Mouse (Mus musculus) forebrain, embryonic 11.5 days (tissue): ENCODE measurements around the gene Vdac1. TPM values are rescaled to one million over a fixed set of nuclear protein-coding genes. Genes with fewer than 3 reads are reported as not detected.

ENCODE experiments used
- ATAC-seq: fragments of 200-750 bp; cut with Nextera tagmentation; replicated peaks from 2 replicates; pipeline ENCODE4 v1.8.0; 2017; ENCODE audit warnings: moderate TSS enrichment; ENCODE audit not compliant: low FRiP score
- DNase-seq: peaks from one replicate; pipeline ENCODE4 v3.0.0-alpha.2; 2017; ENCODE audit warnings: low spot score
- H3K27ac ChIP-seq: fragments of 300-500 bp; sonication (generic); 2 replicates; pipeline ENCODE4 v1.5.1; 2014; ENCODE audit warnings: low read depth, low read length
- H3K27me3 ChIP-seq: fragments of 300-500 bp; sonication (generic); 2 replicates; pipeline ENCODE4 v1.6.1; 2014; ENCODE audit warnings: mild to moderate bottlenecking, low read length, mixed read lengths; ENCODE audit not compliant: control insufficient read depth, insufficient read depth
- H3K36me3 ChIP-seq: fragments of 300-500 bp; sonication (generic); 2 replicates; pipeline ENCODE4 v1.6.1; 2014; ENCODE audit warnings: mild to moderate bottlenecking, low read length, moderate library complexity, mixed read lengths; ENCODE audit not compliant: control insufficient read depth, insufficient read depth
- H3K4me1 ChIP-seq: fragments of 300-500 bp; sonication (generic); replicated peaks from 2 replicates; pipeline ENCODE4 v1.6.1; 2014; ENCODE audit warnings: low read length, mixed read lengths; ENCODE audit not compliant: control insufficient read depth, insufficient read depth
- H3K4me2 ChIP-seq: fragments of 300-500 bp; sonication (generic); 2 replicates; pipeline ENCODE4 v1.6.1; 2014; ENCODE audit warnings: low read depth, mild to moderate bottlenecking, low read length, moderate library complexity, mixed read lengths; ENCODE audit not compliant: severe bottlenecking
- H3K4me3 ChIP-seq: fragments of 300-500 bp; sonication (generic); 2 replicates; pipeline ENCODE4 v1.5.1; 2014; ENCODE audit warnings: low read depth, low read length
- H3K9ac ChIP-seq: fragments of 300-500 bp; sonication (generic); 2 replicates; pipeline ENCODE4 v1.6.1; 2014; ENCODE audit warnings: low read length
- H3K9me3 ChIP-seq: fragments of 300-500 bp; sonication (generic); 2 replicates; pipeline ENCODE4 v1.6.1; 2016; ENCODE audit warnings: low read length, mixed read lengths; ENCODE audit not compliant: control insufficient read depth
- WGBS: fragments of 180-500 bp; shearing (Covaris S2); extraction: QIAGEN DNeasy Blood & Tissue Kit; methylation state at CpG from one replicate; pipeline ENCODE4 v1.1.7; 2014; 5-methylcytosine and 5-hydroxymethylcytosine counted together
- polyA plus RNA-seq: library from polyadenylated mRNA; unstranded; fragments of >200 nt; fragmentation: Nextera tagmentation; extraction: Ambion mirVana; gene quantifications from 2 replicates; pipeline ENCODE4 v1.2.1, GENCODE M21; 2014

Gene Vdac1
- polyA plus RNA-seq, 1 experiment from 2014 or later: 198 TPM

GRCm38 (mm10) chr11:52361287-52361921 is 744 bp downstream of the Vdac1 start:
- ATAC-seq: peak; percentile 45
- peak overlapping the region; percentile 94 for H3K4me2 ChIP-seq
- no peaks in the 10 kb centered on the region for H3K27me3 ChIP-seq
- peak overlapping the region; percentile 95 for H3K9ac ChIP-seq
- no peaks in the 10 kb centered on the region for H3K36me3 ChIP-seq
- H3K4me3 ChIP-seq: peak overlapping the region; percentile 89
- peaks cover 13% of the 10 kb centered on the region; the same call in 1 of the 2 replicates for H3K4me1 ChIP-seq
- no peak for DNase-seq
- WGBS: under 1% methylated on average over 44 of the region's 47 CpGs
- H3K9me3 ChIP-seq: no peaks in the 10 kb centered on the region
- H3K27ac ChIP-seq: peak overlapping the region; percentile 77

- Histone ChIP-seq H3K4me1 (peaks cover 13% of the 10 kb centered on the region; the same call in 1 of the 2 replicates), H3K4me3 (no peak overlapping the region), H3K9ac (no peak overlapping the region), H3K4me2 (no peak overlapping the region), H3K27me3 (no peaks in the 10 kb centered on the region), H3K9me3 (no peaks in the 10 kb centered on the region), H3K27ac (no peak overlapping the region), H3K36me3 (no peaks in the 10 kb centered on the region)
- 84% methylated on average over 2 of the region's 2 CpGs for WGBS
- ATAC-seq (no peak), DNase-seq (no peak)
These were observed 3.7 kb downstream of the Vdac1 start for GRCm38 (mm10) chr11:52364376-52364775.

- H3K36me3 ChIP-seq: no peaks in the 10 kb centered on the region
- H3K4me2 ChIP-seq: no peak overlapping the region
- H3K9ac ChIP-seq: no peak overlapping the region
These were observed 4.5 kb downstream of the Vdac1 start for GRCm38 (mm10) chr11:52365143-52365542.

GRCm38 (mm10) chr11:52366358-52366757 is 5.7 kb downstream of the Vdac1 start:
- Histone ChIP-seq H3K36me3 (no peaks in the 10 kb centered on the region), H3K4me3 (no peak overlapping the region), H3K9ac (no peak overlapping the region), H3K27ac (no peak overlapping the region), H3K4me1 (peaks cover 9% of the 10 kb centered on the region; the same call in 1 of the 2 replicates), H3K9me3 (no peaks in the 10 kb centered on the region), H3K4me2 (no peak overlapping the region), H3K27me3 (no peaks in the 10 kb centered on the region)
- ATAC-seq: no peak
- no peak for DNase-seq
- 89% methylated on average over 5 of the region's 5 CpGs for WGBS

More at GRCm38 (mm10) chr11:52365143-52365542, 4.5 kb downstream of the Vdac1 start:
- peaks cover 9% of the 10 kb centered on the region; the same call in 1 of the 2 replicates for H3K4me1 ChIP-seq
- no peaks in the 10 kb centered on the region for H3K9me3 ChIP-seq
- no peak overlapping the region for H3K27ac ChIP-seq
- WGBS: 74% methylated on average over 1 of the region's 1 CpGs
- no peak for DNase-seq
- no peak overlapping the region for H3K4me3 ChIP-seq
- no peaks in the 10 kb centered on the region for H3K27me3 ChIP-seq
- ATAC-seq: no peak

GRCm38 (mm10) chr11:52368176-52368985 is 7.7 kb downstream of the Vdac1 start:
- Histone ChIP-seq H3K4me1 (0 out of 2 replicates have a peak, but pooled peaks cover 2% of the 10 kb centered on the region), H3K4me2 (no peak overlapping the region), H3K36me3 (no peaks in the 10 kb centered on the region), H3K27me3 (no peaks in the 10 kb centered on the region), H3K9ac (no peak overlapping the region), H3K9me3 (no peaks in the 10 kb centered on the region), H3K4me3 (no peak overlapping the region), H3K27ac (no peak overlapping the region)
- ATAC-seq: no peak
- 82% methylated on average over 10 of the region's 10 CpGs for WGBS
- no peak for DNase-seq

GRCm38 (mm10) chr11:52369252-52370134 is 8.8 kb downstream of the Vdac1 start:
- no peak overlapping the region for H3K27ac ChIP-seq
- 0 out of 2 replicates have a peak, but pooled peaks cover 2% of the 10 kb centered on the region for H3K4me1 ChIP-seq
- no peak overlapping the region for H3K4me3 ChIP-seq
- H3K27me3 ChIP-seq: no peaks in the 10 kb centered on the region
- H3K4me2 ChIP-seq: no peak overlapping the region
- no peaks in the 10 kb centered on the region for H3K36me3 ChIP-seq
- ATAC-seq: no peak
- H3K9ac ChIP-seq: no peak overlapping the region
- H3K9me3 ChIP-seq: no peaks in the 10 kb centered on the region
- no peak for DNase-seq
- WGBS: 86% methylated on average over 9 of the region's 9 CpGs

- Histone ChIP-seq H3K27me3 (no peaks in the 10 kb centered on the region), H3K9ac (no peak overlapping the region), H3K27ac (no peak overlapping the region), H3K4me1 (0 out of 2 replicates have a peak, but pooled peaks cover under 1% of the 10 kb centered on the region), H3K4me3 (no peak overlapping the region), H3K9me3 (no peaks in the 10 kb centered on the region), H3K36me3 (peaks cover 3% of the 10 kb centered on the region; the same call in 1 of the 2 replicates), H3K4me2 (no peak overlapping the region)
- DNase-seq (no peak), ATAC-seq (no peak)
- 95% methylated on average over 2 of the region's 2 CpGs for WGBS
These were observed 9.4 kb downstream of the Vdac1 start for GRCm38 (mm10) chr11:52370135-52370452.

GRCm38 (mm10) chr11:52370538-52370937 is 9.9 kb downstream of the Vdac1 start:
- H3K36me3 ChIP-seq: peaks cover 3% of the 10 kb centered on the region; the same call in 1 of the 2 replicates
- H3K27me3 ChIP-seq: no peaks in the 10 kb centered on the region
- no peaks in the 10 kb centered on the region for H3K9me3 ChIP-seq
- ATAC-seq (no peak), DNase-seq (no peak)
- no peak overlapping the region for H3K4me3 ChIP-seq
- H3K9ac ChIP-seq: no peak overlapping the region
- H3K4me1 ChIP-seq: no peaks in the 10 kb centered on the region
- WGBS: 61% methylated on average over 2 of the region's 2 CpGs
- no peak overlapping the region for H3K4me2 ChIP-seq
- no peak overlapping the region for H3K27ac ChIP-seq
